Mouse (Mus musculus) thymus, postnatal 4 days (tissue): ENCODE results near the gene Arhgef9.

Source experiments
- DNase-seq: peaks from one replicate; pipeline ENCODE4 v3.0.0; 2021

The Arhgef9 gene

GRCm38 (mm10) chrX:95196104-95196919 is at the start of gene Arhgef9:
TSS of gene Arhgef9 (minus strand) at chrX:95196856.
- DNase-seq, result peak; percentile 9

GRCm38 (mm10) chrX:95238896-95239295 is 42.2 kb upstream of the Arhgef9 start:
- DNase-seq, result no peak

- DNase-seq, result no peak
Observed at GRCm38 (mm10) chrX:95195363-95196103, 1.1 kb downstream of the Arhgef9 start.

DNA sequence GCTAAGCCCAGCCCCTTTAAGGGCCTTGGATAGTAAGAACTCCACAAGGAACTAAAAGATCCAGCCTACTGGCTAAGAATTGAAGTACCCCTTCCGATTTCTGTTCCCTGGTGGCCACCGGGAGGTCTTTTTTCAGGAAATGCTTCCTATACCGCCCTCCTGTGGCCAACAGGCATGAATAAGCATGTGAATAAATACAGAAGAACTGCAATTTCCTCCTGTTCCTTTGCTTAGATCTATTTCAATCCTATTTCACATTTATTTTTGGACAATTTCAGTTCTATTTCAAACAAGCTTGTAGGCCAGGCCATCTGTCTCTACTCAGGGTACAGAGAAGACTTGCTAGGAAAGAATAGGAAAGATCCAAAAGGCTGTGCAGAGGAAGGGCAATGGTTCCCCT is 20.7 kb downstream of the Arhgef9 start:
- peak; percentile 60 for DNase-seq

- peak; percentile 79 for DNase-seq
Observed at GRCm38 (mm10) chrX:95166317-95166716, 30.3 kb downstream of the Arhgef9 start.

GRCm38 (mm10) chrX:95165671-95166127 is 31.0 kb downstream of the Arhgef9 start:
- peak; percentile 28 for DNase-seq

- no peak for DNase-seq
Observed at GRCm38 (mm10) chrX:95164140-95164539, 32.5 kb downstream of the Arhgef9 start.

DNA sequence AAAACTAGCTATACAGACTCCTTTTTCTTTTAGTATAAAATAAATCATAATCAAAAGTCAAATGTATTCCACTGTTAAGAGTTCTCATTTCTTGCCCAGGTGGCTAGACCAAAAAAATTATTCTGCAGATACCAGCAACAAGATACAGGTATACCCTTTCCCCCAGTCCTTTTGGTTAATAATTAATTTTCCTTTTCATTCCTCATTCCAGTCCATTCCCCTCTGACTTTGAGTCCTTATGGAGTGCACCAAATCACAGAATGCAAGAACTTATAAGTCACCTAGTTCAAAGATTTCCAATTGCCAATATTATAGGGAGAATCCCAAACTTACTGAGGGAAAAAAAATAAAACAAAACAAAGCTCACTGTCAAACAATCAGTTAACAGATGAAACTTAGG is 33.2 kb downstream of the Arhgef9 start:
- DNase-seq, result no peak

- no peak for DNase-seq
Observed at GRCm38 (mm10) chrX:95156833-95157386, 39.7 kb downstream of the Arhgef9 start.

- no peak for DNase-seq
Observed at GRCm38 (mm10) chrX:95138636-95139035, 58.0 kb downstream of the Arhgef9 start.

GRCm38 (mm10) chrX:95133502-95133901 is 63.2 kb downstream of the Arhgef9 start:
- no peak for DNase-seq

GRCm38 (mm10) chrX:95132996-95133395 is 63.7 kb downstream of the Arhgef9 start:
- DNase-seq, result no peak

- no peak for DNase-seq
Observed at GRCm38 (mm10) chrX:95131783-95132182, 64.9 kb downstream of the Arhgef9 start.

- DNase-seq, result no peak
Observed at GRCm38 (mm10) chrX:95123462-95123861, 73.2 kb downstream of the Arhgef9 start.

DNA sequence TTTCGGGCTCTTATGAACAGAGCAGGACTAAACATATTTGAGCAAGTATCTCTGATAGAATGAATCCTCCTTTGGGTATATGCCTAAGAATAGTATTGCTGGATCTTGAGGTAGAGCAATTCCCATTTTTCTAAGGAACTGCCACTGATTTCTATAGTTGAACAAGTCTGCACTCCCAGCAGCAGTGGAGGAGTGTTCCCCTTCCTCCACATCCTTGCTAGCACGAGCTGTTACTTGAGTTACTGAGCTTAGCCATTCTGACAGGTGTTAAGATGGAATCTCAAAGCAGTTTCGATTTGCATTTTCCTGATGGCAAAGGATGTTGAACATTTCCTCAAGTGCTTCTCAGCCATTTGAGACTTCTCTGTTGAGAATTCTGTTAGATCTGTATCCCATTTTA is 92.3 kb downstream of the Arhgef9 start:
- no peak for DNase-seq

- DNase-seq, result no peak
Observed at GRCm38 (mm10) chrX:95087674-95088073, 109.0 kb downstream of the Arhgef9 start.

GRCm38 (mm10) chrX:95077013-95077699 is 119.5 kb downstream of the Arhgef9 start:
- no peak for DNase-seq

DNA sequence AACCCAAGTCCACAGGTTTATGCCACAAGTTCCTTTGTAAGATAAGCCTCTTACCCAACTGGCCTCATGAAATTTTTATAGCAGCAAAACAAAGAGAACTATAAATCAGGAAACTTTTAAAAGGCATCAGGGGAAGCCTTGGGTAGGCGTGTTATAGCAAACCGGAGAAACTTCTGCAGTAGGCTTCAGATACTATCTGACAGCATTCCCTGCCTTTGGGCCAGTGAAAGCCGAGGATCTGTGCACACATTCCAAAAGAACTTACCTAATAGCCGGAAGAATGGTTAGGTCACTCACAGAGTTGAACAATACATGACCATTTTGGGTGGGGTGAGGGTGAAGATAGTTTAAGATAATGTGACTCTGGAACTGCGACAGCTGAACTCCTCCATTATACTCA is 168.7 kb downstream of the Arhgef9 start:
- DNase-seq, result no peak

DNA sequence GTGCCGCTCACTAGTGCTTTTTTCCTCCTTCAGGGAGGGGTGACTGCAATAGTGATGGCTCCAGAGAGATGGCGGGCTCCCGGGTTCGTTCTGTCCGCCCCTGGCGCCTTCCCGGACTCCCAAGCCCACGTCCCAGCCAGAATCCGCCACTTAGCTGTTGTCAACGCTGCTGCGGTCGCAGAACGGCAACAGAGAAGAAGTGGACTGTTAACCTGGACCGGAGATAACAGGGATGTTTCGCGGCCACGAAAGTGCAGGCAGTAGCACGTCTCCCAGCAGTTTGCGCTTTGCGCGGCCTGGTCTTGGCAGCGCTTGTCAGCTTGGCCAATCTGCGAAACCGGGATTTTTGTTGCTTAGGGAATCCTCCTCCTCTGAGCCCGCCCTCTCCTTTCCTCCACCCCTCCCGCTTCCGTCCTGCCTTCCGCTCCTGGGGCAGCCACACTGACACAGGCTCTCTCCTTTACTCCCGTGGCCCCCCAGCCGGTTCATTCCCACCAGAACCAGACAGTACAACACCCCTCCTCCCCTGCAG is 170.2 kb downstream of the Arhgef9 start, which contains the start of gene Spin4:
Gene Spin4 (minus strand): TSS at position 322 of the 532 bp plus-strand sequence.
- peak; percentile 24 for DNase-seq

GRCm38 (mm10) chrX:95025779-95026360 is 170.8 kb downstream of the Arhgef9 start:
- DNase-seq, result peak; percentile 6

GRCm38 (mm10) chrX:95012033-95012432 is 184.6 kb downstream of the Arhgef9 start:
- DNase-seq, result no peak
